Mouse (Mus musculus) liver, embryonic 14.5 days (tissue): ENCODE measurements around the gene Dnajc4. TPM values are rescaled to one million over a fixed set of nuclear protein-coding genes. Genes with fewer than 3 reads are reported as not detected.

Experiments used
- ATAC-seq: fragments of 200-750 bp; cut with Nextera tagmentation; 2 replicates; pipeline ENCODE4 v1.8.0; 2017; ENCODE audit warnings: moderate number of reproducible peaks, mild to moderate bottlenecking, moderate library complexity; ENCODE audit not compliant: insufficient read depth
- DNase-seq, 3 experiments: peaks; one replicate each; pipeline ENCODE4 v3.0.0-alpha.2; 2012 to 2013; ENCODE audit warnings: low read depth in 3 of 3, low spot score in 3 of 3
- H3K27ac ChIP-seq: fragments of 300-500 bp; sonication (generic); 2 replicates; pipeline ENCODE4 v1.5.1; 2014; ENCODE audit warnings: moderate library complexity, mild to moderate bottlenecking, control low read depth, inconsistent platforms
- H3K27me3 ChIP-seq: fragments of 300-500 bp; sonication (generic); 2 replicates; pipeline ENCODE4 v1.6.1; 2014; ENCODE audit warnings: mild to moderate bottlenecking, low read length, moderate library complexity; ENCODE audit not compliant: control insufficient read depth, insufficient read depth
- H3K36me3 ChIP-seq: fragments of 300-500 bp; sonication (generic); replicated peaks from 2 replicates; pipeline ENCODE4 v1.6.1; 2014; ENCODE audit warnings: low read depth; ENCODE audit not compliant: control insufficient read depth, insufficient read depth
- H3K4me1 ChIP-seq, 2 experiments: fragments of 200-500 bp in 1 of 2; fragments of 300-500 bp in 1 of 2; sonication (generic) in 1 of 2; replicated peaks; 2 replicates each; pipeline ENCODE4 v1.6.1; 2012 to 2014; ENCODE audit warnings: antibody characterized with exemption in 1 of 2, inconsistent platforms in 1 of 2, low read length in 1 of 2; ENCODE audit not compliant: control insufficient read depth in 2 of 2, insufficient read depth in 2 of 2
- H3K4me2 ChIP-seq: fragments of 300-500 bp; sonication (generic); 2 replicates; pipeline ENCODE4 v1.6.1; 2014; ENCODE audit warnings: low read depth, mild to moderate bottlenecking, control low read depth, moderate library complexity
- H3K4me3 ChIP-seq, 2 experiments: fragments of 200-500 bp in 1 of 2; fragments of 300-500 bp in 1 of 2; sonication (generic) in 1 of 2; 2 replicates each; pipeline ENCODE4 v1.5.1; 2012 to 2014; ENCODE audit warnings: low read depth in 2 of 2, low read length in 2 of 2, mild to moderate bottlenecking in 2 of 2, control low read depth in 1 of 2, inconsistent platforms in 1 of 2, moderate library complexity in 1 of 2; ENCODE audit not compliant: insufficient read depth in 1 of 2
- H3K9ac ChIP-seq: fragments of 300-500 bp; sonication (generic); replicated peaks from 2 replicates; pipeline ENCODE4 v1.6.1; 2014; ENCODE audit warnings: mild to moderate bottlenecking, control low read depth, moderate library complexity
- H3K9me3 ChIP-seq: fragments of 300-500 bp; sonication (generic); 2 replicates; pipeline ENCODE4 v1.6.1; 2016; ENCODE audit warnings: low read length, mixed read lengths; ENCODE audit not compliant: control insufficient read depth
- CTCF ChIP-seq: IDR thresholded peaks from 2 replicates; pipeline ENCODE4 v1.5.1; 2016; ENCODE audit warnings: antibody characterized with exemption, low read depth, control low read depth
- EP300 ChIP-seq: IDR thresholded peaks from 2 replicates; pipeline ENCODE4 v1.6.1; 2016; ENCODE audit warnings: antibody characterized with exemption, low read depth
- WGBS: fragments of 180-500 bp; shearing (Covaris S2); extraction: QIAGEN DNeasy Blood & Tissue Kit; methylation state at CpG from one replicate; pipeline ENCODE4 v1.1.7; 2014; ENCODE audit not compliant: insufficient replicate concordance; 5-methylcytosine and 5-hydroxymethylcytosine counted together
- polyA plus RNA-seq, 2 experiments: library from polyadenylated mRNA; depleted of rRNA in 1 of 2; stranded (reverse) in 1 of 2; unstranded in 1 of 2; fragments of >200 nt; fragmentation: Nextera tagmentation in 1 of 2; extraction: Ambion mirVana in 1 of 2; gene quantifications; 2 replicates each; pipeline versions ENCODE4 v1.2.1 to v1.2.3; 2012 to 2014

The Dnajc4 gene
- polyA plus RNA-seq, 2 experiments = 8.6 to 10.0 TPM

- no peaks in the 10 kb centered on the region for H3K27me3 ChIP-seq
- no peak overlapping the region for H3K9ac ChIP-seq
- TF ChIP-seq CTCF = no peak
- no peak for TF ChIP-seq EP300
- H3K4me3 ChIP-seq = no peak overlapping the region
- no peak for DNase-seq
- 74% methylated on average over 9 of the region's 9 CpGs for WGBS
- H3K4me1 ChIP-seq = no peaks in the 10 kb centered on the region
- H3K4me2 ChIP-seq = no peak overlapping the region
- H3K9me3 ChIP-seq = no peaks in the 10 kb centered on the region
- no peak for ATAC-seq
- H3K27ac ChIP-seq = no peak overlapping the region
- H3K36me3 ChIP-seq = peaks cover 8% of the 10 kb centered on the region
Measured at GRCm38 (mm10) chr19:7006892-7007593, 14.7 kb upstream of the Dnajc4 start.

- no peaks in the 10 kb centered on the region for H3K9me3 ChIP-seq
- H3K27ac ChIP-seq = no peak overlapping the region
- no peaks in the 10 kb centered on the region for H3K27me3 ChIP-seq
- H3K4me3 ChIP-seq = no peak overlapping the region
- TF ChIP-seq CTCF (no peak), EP300 (no peak)
- ATAC-seq = no peak
- no peak overlapping the region for H3K9ac ChIP-seq
- no peak for DNase-seq
- peaks cover 8% of the 10 kb centered on the region in 2 experiments for H3K4me1 ChIP-seq
- 83% methylated on average over 19 of the region's 19 CpGs for WGBS
- no peak overlapping the region for H3K4me2 ChIP-seq
- H3K36me3 ChIP-seq = peaks cover 34% of the 10 kb centered on the region
Measured at GRCm38 (mm10) chr19:6999360-7000063, 7.1 kb upstream of the Dnajc4 start.

GRCm38 (mm10) chr19:6997721-6998290 is 5.4 kb upstream of the Dnajc4 start:
- DNase-seq = no peak
- Histone ChIP-seq H3K27ac (no peak overlapping the region), H3K9me3 (no peaks in the 10 kb centered on the region), H3K27me3 (no peaks in the 10 kb centered on the region), H3K9ac (no peak overlapping the region), H3K4me2 (no peak overlapping the region), H3K4me3 (no peak overlapping the region), H3K36me3 (peaks cover 34% of the 10 kb centered on the region), H3K4me1 (peaks cover 13% of the 10 kb centered on the region in 2 experiments)
- no peak for TF ChIP-seq CTCF
- TF ChIP-seq EP300 = no peak
- 84% methylated on average over 9 of the region's 9 CpGs for WGBS
- no peak for ATAC-seq

- peak; percentile 76 to 82 (median 78) for DNase-seq
- ATAC-seq = peak; percentile 58
- Histone ChIP-seq H3K4me2 (peak within 1 kb of the TSS; percentile 86), H3K4me3 (peak within 1 kb of the TSS; percentile 62 to 67), H3K27me3 (no peaks in the 10 kb centered on the region), H3K27ac (peak within 1 kb of the TSS; percentile 24), H3K9ac (peak within 1 kb of the TSS; percentile 66), H3K9me3 (no peaks in the 10 kb centered on the region), H3K36me3 (peaks cover 19% of the 10 kb centered on the region), H3K4me1 (peaks cover 18 to 22% of the 10 kb centered on the region in 2 experiments)
- TF ChIP-seq EP300 (no peak), CTCF (no peak)
- 1% methylated on average over 24 of the region's 24 CpGs for WGBS
Measured at GRCm38 (mm10) chr19:6996006-6996405, 3.6 kb upstream of the Dnajc4 start, which contains the start of the genes Nudt22 and Trpt1. TSS of gene Nudt22 (minus strand) at chr19:6996117. TSS of gene Trpt1 (plus strand) at chr19:6996131.
